Mouse (Mus musculus) stomach, postnatal 0 days (tissue): ENCODE data around the gene Olr1.

Experiments
- CTCF ChIP-seq: IDR thresholded peaks from 2 replicates; pipeline ENCODE4 v1.5.1; 2016; ENCODE audit warnings: antibody characterized with exemption, low read depth, mild to moderate bottlenecking, moderate library complexity
- EP300 ChIP-seq: optimal IDR thresholded peaks from 2 replicates; pipeline ENCODE3; 2016; ENCODE audit warnings: antibody characterized with exemption

GRCm38 (mm10) chr6:129436025-129436424 is 70.9 kb downstream of the Olr1 start:
- TF ChIP-seq CTCF (no peak), EP300 (no peak)
